Mouse (Mus musculus) liver, adult 2 months (tissue): Measurements from ENCODE around the gene Tomm70a.

Experiments
- CTCF ChIP-seq: fragments of 200-500 bp; IDR thresholded peaks from 2 replicates; pipeline ENCODE4 v1.5.1; 2011; ENCODE audit warnings: low read depth, low read length, control low read depth
- POLR2A ChIP-seq: fragments of 200-500 bp; IDR thresholded peaks from 2 replicates; pipeline ENCODE4 v1.6.1; 2011; ENCODE audit warnings: low read length, control low read depth; ENCODE audit not compliant: insufficient read depth; ENCODE audit errors: extremely low read depth

GRCm38 (mm10) chr16:57159835-57160234 is 38.3 kb downstream of the Tomm70a start:
- no peak for TF ChIP-seq CTCF
- TF ChIP-seq POLR2A, result no peak
